Mouse (Mus musculus) left cerebral cortex, adult 18-20 months (tissue): ENCODE data around the gene Mfap5. TPM values are rescaled to one million over a fixed set of nuclear protein-coding genes. Genes with fewer than 3 reads are reported as not detected.
"Not testable (repeated sequence)": the region's sequence is repeated elsewhere in the genome, so short reads cannot be mapped to it uniquely, and the experiment has no call there.

Source experiments
- DNase-seq, 2 experiments: peaks; one replicate each; pipeline ENCODE4 v3.0.0; 2021 to 2022; ENCODE audit warnings: low spot score in 2 of 2, mixed read lengths in 1 of 2
- long read RNA-seq, 2 experiments: library from polyadenylated mRNA; stranded (forward); transcript quantifications; one replicate each; pipeline ENCODE4 v2.0.0; 2021
- total RNA-seq, 2 experiments: library from RNA; stranded (reverse); gene quantifications; 2 replicates each; pipeline ENCODE4 v1.2.3; 2021

The Mfap5 gene
- under 1 TPM; 0.40 to 0.96 TPM for total RNA-seq
- long read RNA-seq, experiment 1, result 0 reads
- long read RNA-seq, experiment 2, result 0 reads

- DNase-seq, result no peak
These were observed at the start of gene Mfap5 for GRCm38 (mm10) chr6:122505545-122505944. Mfap5 (plus strand) TSS chr6:122505845.

- DNase-seq, result peak in 1 of 2 experiments; percentile 12
These were observed 46.5 kb upstream of the Mfap5 start for GRCm38 (mm10) chr6:122458946-122459693.

- DNase-seq, result no peak
These were observed 39.4 kb upstream of the Mfap5 start for GRCm38 (mm10) chr6:122466092-122466713.

GRCm38 (mm10) chr6:122469030-122469640 is 36.5 kb upstream of the Mfap5 start:
- no peak for DNase-seq

GRCm38 (mm10) chr6:122470240-122470639 is 35.4 kb upstream of the Mfap5 start:
- DNase-seq, result no peak

GRCm38 (mm10) chr6:122471461-122471860 is 34.2 kb upstream of the Mfap5 start:
- not testable (repeated sequence) for DNase-seq

- DNase-seq, result no peak
These were observed 27.6 kb upstream of the Mfap5 start for GRCm38 (mm10) chr6:122478062-122478461.

- peak; percentile 19 to 45 for DNase-seq
These were observed 20.0 kb upstream of the Mfap5 start for GRCm38 (mm10) chr6:122485401-122486296.

GRCm38 (mm10) chr6:122486297-122487117 is 19.1 kb upstream of the Mfap5 start:
- peak; percentile 15 to 46 for DNase-seq

GRCm38 (mm10) chr6:122490929-122491512 is 14.6 kb upstream of the Mfap5 start:
- no peak for DNase-seq

- peak; percentile 49 for DNase-seq
These were observed 14.1 kb upstream of the Mfap5 start for GRCm38 (mm10) chr6:122491557-122491956.

GRCm38 (mm10) chr6:122492479-122492878 is 13.2 kb upstream of the Mfap5 start:
- DNase-seq, result no peak

- DNase-seq, result no peak
These were observed 11.7 kb upstream of the Mfap5 start for GRCm38 (mm10) chr6:122493799-122494472.

GRCm38 (mm10) chr6:122495082-122495881 is 10.4 kb upstream of the Mfap5 start:
- no peak for DNase-seq

- peak in 1 of 2 experiments; percentile 15 for DNase-seq
These were observed 9.1 kb upstream of the Mfap5 start for GRCm38 (mm10) chr6:122496501-122496900.

GRCm38 (mm10) chr6:122498661-122499060 is 7.0 kb upstream of the Mfap5 start, which contains the start of gene Rimklb:
Rimklb (minus strand) TSS chr6:122498761.
- DNase-seq, result no peak

- no peak for DNase-seq
These were observed 604 bp upstream of the Mfap5 start for GRCm38 (mm10) chr6:122505041-122505440.

GRCm38 (mm10) chr6:122508494-122508893 is 2.8 kb downstream of the Mfap5 start:
- DNase-seq, result no peak
